8 mouse cellular contexts compared by ENCODE assay signal in the genomic region with DNA sequence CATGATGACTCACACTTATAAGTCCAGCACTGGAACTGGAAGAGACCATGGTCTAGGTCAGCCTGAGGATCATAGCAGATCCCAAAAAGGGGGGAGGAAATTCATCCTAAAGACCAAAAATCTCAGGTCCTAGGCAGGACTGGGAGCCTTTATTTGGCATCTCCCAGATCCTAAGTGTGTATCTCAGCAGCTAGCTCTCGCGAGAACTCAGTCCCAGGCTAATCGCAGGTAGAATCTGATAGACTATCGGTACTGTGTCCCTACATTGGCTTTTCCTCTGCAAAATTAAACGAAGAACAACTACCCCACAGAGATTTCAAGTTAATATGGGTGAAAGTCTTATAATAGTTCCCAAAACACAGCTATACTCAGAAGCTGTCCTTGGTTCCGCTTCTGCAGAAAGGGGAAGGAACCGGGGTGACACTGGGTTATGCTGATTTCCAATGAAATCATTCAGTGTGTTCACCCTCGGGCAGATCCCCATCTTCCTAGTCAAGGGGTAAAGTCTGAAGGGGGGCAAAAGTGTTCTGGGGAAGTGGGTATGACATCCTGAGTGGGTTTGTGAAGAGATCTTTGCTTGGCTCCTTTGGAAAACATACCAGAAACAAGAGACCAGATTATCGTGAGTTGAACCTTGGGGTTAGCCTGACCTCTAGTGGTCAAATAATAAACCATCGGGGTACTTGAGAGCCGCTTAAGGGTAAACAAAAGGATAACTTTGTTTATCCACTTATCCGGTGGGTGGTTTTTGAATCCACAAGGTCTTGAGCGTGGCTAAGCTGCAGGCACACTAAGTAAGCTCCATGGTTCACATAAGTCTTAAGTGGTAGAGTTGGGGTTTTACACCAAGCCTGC. TPM values are rescaled to one million over a fixed set of nuclear protein-coding genes. Genes with fewer than 3 reads are reported as not detected.
DNase-seq lines count a peak whose midpoint lies in the region; ATAC-seq and TF ChIP-seq lines count a peak whose summit lies in the region.

No protein-coding gene starts in this region.

- no peak overlapping the region for H3K9ac ChIP-seq in kidney, embryonic 14.5 days (ENCODE audit: low read depth, low read length)
- H3K9ac ChIP-seq in MEL (ENCODE audit: control insufficient read depth, low read depth, low read length, poor library complexity, severe bottlenecking), result no peak overlapping the region
- no peak overlapping the region for H3K9ac ChIP-seq in heart, embryonic 12.5 days
- H3K9ac ChIP-seq in stomach, postnatal 0 days (ENCODE audit: low read length), result no peak overlapping the region

- peak; percentile 78 for TF ChIP-seq RAD21 in MEL (IDR thresholded peaks at IDR 0.05; ENCODE audit: low read depth, low read length)

- no peaks in the 10 kb centered on the region for H3K27me3 ChIP-seq in kidney, embryonic 14.5 days (ENCODE audit: control insufficient read depth, insufficient read depth, low read length)
- H3K27me3 ChIP-seq in MEL (ENCODE audit: control insufficient read depth in 1 of 2, insufficient read depth in 2 of 2, low read length in 2 of 2), result no peaks in the 10 kb centered on the region
- H3K27me3 ChIP-seq in heart, embryonic 12.5 days (replicated peaks), result no peaks in the 10 kb centered on the region
- no peaks in the 10 kb centered on the region for H3K27me3 ChIP-seq in midbrain, embryonic 10.5 days (ENCODE audit: low read depth, poor library complexity, severe bottlenecking)
- no peaks in the 10 kb centered on the region for H3K27me3 ChIP-seq in stomach, postnatal 0 days (ENCODE audit: control insufficient read depth, insufficient read depth, low read length)

- H3K4me1 ChIP-seq in kidney, embryonic 14.5 days (ENCODE audit: control insufficient read depth, insufficient read depth, low read length), result no peaks in the 10 kb centered on the region
- H3K4me1 ChIP-seq in MEL (ENCODE audit: control insufficient read depth in 1 of 2, insufficient read depth in 2 of 2, low read length in 2 of 2), result peaks cover 0 to 14% of the 10 kb centered on the region in 2 experiments; a peak in 2 of 4 replicates
- peaks cover 16% of the 10 kb centered on the region; the same call in 1 of the 2 replicates for H3K4me1 ChIP-seq in heart, embryonic 12.5 days (replicated peaks)
- peaks cover 4% of the 10 kb centered on the region; the same call in 1 of the 2 replicates for H3K4me1 ChIP-seq in midbrain, embryonic 10.5 days
- 0 out of 2 replicates have a peak, but pooled peaks cover 2% of the 10 kb centered on the region for H3K4me1 ChIP-seq in stomach, postnatal 0 days (replicated peaks; ENCODE audit: control insufficient read depth, insufficient read depth)

- H3K9me3 ChIP-seq in kidney, embryonic 14.5 days (ENCODE audit: control insufficient read depth, low read length), result no peaks in the 10 kb centered on the region
- no peaks in the 10 kb centered on the region for H3K9me3 ChIP-seq in MEL (replicated peaks; ENCODE audit: insufficient read depth, low read length)
- no peaks in the 10 kb centered on the region for H3K9me3 ChIP-seq in heart, embryonic 12.5 days (replicated peaks)
- H3K9me3 ChIP-seq in midbrain, embryonic 10.5 days (replicated peaks), result no peaks in the 10 kb centered on the region
- H3K9me3 ChIP-seq in stomach, postnatal 0 days (ENCODE audit: control insufficient read depth, low read length), result no peaks in the 10 kb centered on the region

- 0 out of 4 replicates have a peak, but pooled peaks of 1 of the 2 experiments have one; percentile 16 for TF ChIP-seq EP300 in MEL (IDR thresholded peaks at IDR 0.05; ENCODE audit: low read depth in 1 of 2, low read length in 2 of 2)
- no peak for TF ChIP-seq EP300 in stomach, postnatal 0 days (optimal IDR thresholded peaks at IDR 0.05)

- ATAC-seq in kidney, embryonic 14.5 days (ENCODE audit: low FRiP score, low TSS enrichment), result no peak
- 0 out of 2 replicates have a peak, but pooled peaks have one; percentile 15 for ATAC-seq in heart, embryonic 12.5 days (ENCODE audit: insufficient number of reproducible peaks, low FRiP score)
- peak; percentile 47; the same call in 1 of the 2 replicates for ATAC-seq in stomach, postnatal 0 days (ENCODE audit: low FRiP score, low TSS enrichment)

- H3K36me3 ChIP-seq in kidney, embryonic 14.5 days (ENCODE audit: control insufficient read depth, insufficient read depth, low read length), result no peaks in the 10 kb centered on the region
- peaks cover 0 to 9% of the 10 kb centered on the region in 2 experiments; a peak in 2 of 4 replicates for H3K36me3 ChIP-seq in MEL (ENCODE audit: control insufficient read depth in 1 of 2, insufficient read depth in 2 of 2, low read length in 2 of 2)
- H3K36me3 ChIP-seq in heart, embryonic 12.5 days, result no peaks in the 10 kb centered on the region
- H3K36me3 ChIP-seq in midbrain, embryonic 10.5 days, result no peaks in the 10 kb centered on the region
- H3K36me3 ChIP-seq in stomach, postnatal 0 days (ENCODE audit: control insufficient read depth, insufficient read depth, low read length), result no peaks in the 10 kb centered on the region

- peak; percentile 33 to 75 (median 66) for TF ChIP-seq CTCF in MEL (IDR thresholded peaks at IDR 0.05 in 2 of 3, conservative IDR thresholded peaks at IDR 0.05 in 1 of 3; ENCODE audit: control insufficient read depth in 1 of 3, insufficient read depth in 1 of 3, low read depth in 2 of 3, low read length in 3 of 3, poor library complexity in 1 of 3, severe bottlenecking in 1 of 3)
- TF ChIP-seq CTCF in stomach, postnatal 0 days (IDR thresholded peaks at IDR 0.05; ENCODE audit: low read depth), result peak; percentile 83

- no peak overlapping the region for H3K27ac ChIP-seq in kidney, embryonic 14.5 days (ENCODE audit: low read depth, low read length)
- no peak overlapping the region for H3K27ac ChIP-seq in MEL (ENCODE audit: control insufficient read depth, low read depth, low read length)
- H3K27ac ChIP-seq in heart, embryonic 12.5 days (ENCODE audit: poor library complexity, severe bottlenecking), result no peak overlapping the region
- no peak overlapping the region for H3K27ac ChIP-seq in midbrain, embryonic 10.5 days (replicated peaks)
- no peak overlapping the region for H3K27ac ChIP-seq in stomach, postnatal 0 days (replicated peaks)

- H3K79me2 ChIP-seq in MEL (ENCODE audit: control insufficient read depth, insufficient read depth, low read length, poor library complexity), result no peaks in the 10 kb centered on the region

- H3K4me2 ChIP-seq in kidney, embryonic 14.5 days (replicated peaks; ENCODE audit: low read depth, low read length), result no peak overlapping the region
- no peak overlapping the region for H3K4me2 ChIP-seq in heart, embryonic 12.5 days
- no peak overlapping the region for H3K4me2 ChIP-seq in stomach, postnatal 0 days (replicated peaks; ENCODE audit: low read depth)

- TF ChIP-seq POLR2A in MEL (IDR thresholded peaks at IDR 0.05; ENCODE audit: control insufficient read depth in 1 of 2, insufficient read depth in 1 of 2, low read depth in 1 of 2, low read length in 2 of 2, poor library complexity in 1 of 2), result no peak

- no peak overlapping the region for H3K4me3 ChIP-seq in kidney, embryonic 14.5 days (ENCODE audit: low read length)
- H3K4me3 ChIP-seq in MEL (ENCODE audit: control insufficient read depth in 1 of 2, insufficient read depth in 1 of 2, low read depth in 2 of 2, low read length in 2 of 2), result peak overlapping the region; percentile 42 to 69
- no peak overlapping the region for H3K4me3 ChIP-seq in heart, embryonic 12.5 days
- peak overlapping the region; percentile 30; the same call in 1 of the 2 replicates for H3K4me3 ChIP-seq in midbrain, embryonic 10.5 days
- no peak overlapping the region for H3K4me3 ChIP-seq in stomach, postnatal 0 days (ENCODE audit: low read depth, low read length)

- DNase-seq in kidney, adult 8-10 months, result peak; percentile 20 to 25
- peak; percentile 82 for DNase-seq in MEL (ENCODE audit: low read depth, low spot score)
- DNase-seq in cerebellum, adult 9-11 months, result peak; percentile 30
- DNase-seq in layer of hippocampus, adult 8-10 months (ENCODE audit: low spot score in 2 of 2), result peak; percentile 23 to 43
- DNase-seq in midbrain, embryonic 10.5 days (ENCODE audit: low spot score), result peak; percentile 43
- DNase-seq in stomach, postnatal 0 days (ENCODE audit: low spot score), result peak; percentile 25

- 44% methylated on average over 13 of the region's 13 CpGs for WGBS in kidney, embryonic 14.5 days
- 40% methylated on average over 13 of the region's 13 CpGs for WGBS in heart, embryonic 12.5 days
- WGBS in midbrain, embryonic 10.5 days, result 45% methylated on average over 13 of the region's 13 CpGs
- WGBS in stomach, postnatal 0 days, result 39% methylated on average over 13 of the region's 13 CpGs

TF ChIP-seq in MEL, 35 proteins besides CTCF, POLR2A, EP300 and RAD21 (continues in another document):
- TF ChIP-seq MAFK (IDR thresholded peaks at IDR 0.05; ENCODE audit: borderline replicate concordance, low read depth, low read length) (no peak), RCOR1 (IDR thresholded peaks at IDR 0.05; ENCODE audit: low read depth, low read length) (no peak), KAT2A (conservative IDR thresholded peaks at IDR 0.05; ENCODE audit: low read depth, low read length) (no peak), TCF12 (IDR thresholded peaks at IDR 0.05; ENCODE audit: low read depth, low read length) (no peak), UBTF (IDR thresholded peaks at IDR 0.05; ENCODE audit: borderline replicate concordance, insufficient read depth, low read depth, low read length) (no peak), CHD2 (IDR thresholded peaks at IDR 0.05; ENCODE audit: low read length) (peak; percentile 63), JUND (IDR thresholded peaks at IDR 0.05; ENCODE audit: low read depth, low read length) (no peak), SMC3 (IDR thresholded peaks at IDR 0.05; ENCODE audit: low read depth, low read length) (peak; percentile 53), MEF2A (IDR thresholded peaks at IDR 0.05; ENCODE audit: extremely low read depth, insufficient replicate concordance, low read depth, low read length, poor library complexity, severe bottlenecking) (no peak), MAZ (IDR thresholded peaks at IDR 0.05; ENCODE audit: low read depth, low read length) (no peak), SIN3A (IDR thresholded peaks at IDR 0.05; ENCODE audit: low read length) (0 out of 2 replicates have a peak, but pooled peaks have one; percentile 25), MXI1 (IDR thresholded peaks at IDR 0.05; ENCODE audit: low read depth, low read length) (no peak), TBP (IDR thresholded peaks at IDR 0.05; ENCODE audit: low read depth, low read length) (no peak)

RNA-seq across cellular contexts. Expression of a gene that starts 45.5 kb away (rescaled TPM):
- polyA plus RNA-seq in kidney, embryonic 14.5 days (2014; fragmentation: Nextera tagmentation; extraction: Ambion mirVana), result 40.0 and 41.6 TPM in 2 replicates
- total RNA-seq in MEL (2012; rRNA removed), result 22.7 and 25.6 TPM in 2 replicates
- polyA plus RNA-seq in MEL (2012; ENCODE audit: insufficient read depth in 1 of 2, insufficient read length in 2 of 2, low read depth in 1 of 2, low replicate concordance in 2 of 2, missing spikeins in 1 of 2), result 10 to 100 TPM in 1 of 2 experiments, not detected in 1; 70.6 TPM
- polyA plus RNA-seq in heart, embryonic 12.5 days (2016; fragmentation: Nextera tagmentation; extraction: Ambion mirVana), result 23.5 and 24.3 TPM in 2 replicates
- 10 to 100 TPM; 63.1 to 71.0 (median 67.6) TPM for total RNA-seq in layer of hippocampus, adult 8-10 months (2022)
- polyA plus RNA-seq in midbrain, embryonic 10.5 days (2016; fragmentation: Nextera tagmentation; extraction: Ambion mirVana), result 24.9 and 25.6 TPM in 2 replicates
- polyA plus RNA-seq in stomach, postnatal 0 days (2015; fragmentation: Nextera tagmentation; extraction: Ambion mirVana), result 12.8 and 13.3 TPM in 2 replicates

Comparison
In these comparisons a context has a peak if more than half of its experiments do, and no peak if none do; other contexts are left out.
1. DNase-seq: peak in every context shown above with its lines; median percentile 82 in MEL; 43 in midbrain, embryonic 10.5 days; 33 in layer of hippocampus, adult 8-10 months; 30 in cerebellum, adult 9-11 months; 25 in stomach, postnatal 0 days; 22 in kidney, adult 8-10 months.
2. H3K4me3 ChIP-seq: peak in MEL (2 of 2) and midbrain, embryonic 10.5 days (single experiment); none in kidney, embryonic 14.5 days (single experiment), heart, embryonic 12.5 days (single experiment) and stomach, postnatal 0 days (single experiment).